Mouse (Mus musculus) urinary bladder, postnatal 36 days (tissue): ENCODE measurements around the gene Tmbim1.
"Not testable (repeated sequence)": the region's sequence is repeated elsewhere in the genome, so short reads cannot be mapped to it uniquely, and the experiment has no call there.

Experiments used
- DNase-seq, 2 experiments: peaks; one replicate each; pipeline ENCODE4 v3.0.0; 2022; ENCODE audit warnings: low spot score in 2 of 2, mixed read lengths in 1 of 2

Gene Tmbim1

GRCm38 (mm10) chr1:74295456-74296171, 9.8 kb downstream of the Tmbim1 start:
- DNase-seq: peak; percentile 92 to 96

DNA sequence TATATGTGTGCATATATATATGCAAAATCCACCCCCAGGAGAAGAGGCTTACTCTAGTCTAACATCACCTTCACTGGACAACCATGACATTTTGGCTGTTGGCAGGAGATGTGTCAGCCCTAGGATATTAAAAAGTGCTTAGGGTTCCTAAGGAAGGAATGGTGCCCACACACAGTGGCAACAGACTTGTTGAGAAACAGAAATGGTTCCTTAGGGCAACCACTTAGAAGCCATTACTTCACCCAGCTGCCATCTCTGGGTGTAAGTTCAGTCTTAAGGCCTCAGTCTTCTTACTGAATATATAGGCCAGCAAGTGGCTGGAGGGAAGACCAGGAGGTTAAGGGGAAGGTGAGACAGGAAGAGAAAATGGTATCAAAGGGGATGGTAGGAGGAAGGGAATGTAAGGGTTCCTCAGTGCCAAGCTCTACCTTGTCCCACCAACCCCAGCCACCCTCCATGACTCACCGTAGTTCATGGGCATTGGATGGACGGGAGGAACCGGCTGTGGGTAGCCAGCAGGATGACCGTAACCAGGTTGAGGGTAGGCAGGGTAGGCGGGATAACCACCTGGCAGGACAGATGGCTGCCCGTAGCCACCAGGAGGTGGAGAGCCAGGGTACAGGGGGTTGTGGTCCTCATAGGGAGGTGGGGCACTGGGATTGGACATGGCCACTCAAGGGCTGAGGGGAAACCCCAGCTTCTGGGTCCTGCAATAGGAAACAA, 10.5 kb downstream of the Tmbim1 start:
- peak in 1 of 2 experiments; percentile 42 for DNase-seq

GRCm38 (mm10) chr1:74294090-74294643, 11.3 kb downstream of the Tmbim1 start:
- DNase-seq: no peak

- DNase-seq: no peak
Observed at GRCm38 (mm10) chr1:74293306-74293960, 12.0 kb downstream of the Tmbim1 start.

DNA sequence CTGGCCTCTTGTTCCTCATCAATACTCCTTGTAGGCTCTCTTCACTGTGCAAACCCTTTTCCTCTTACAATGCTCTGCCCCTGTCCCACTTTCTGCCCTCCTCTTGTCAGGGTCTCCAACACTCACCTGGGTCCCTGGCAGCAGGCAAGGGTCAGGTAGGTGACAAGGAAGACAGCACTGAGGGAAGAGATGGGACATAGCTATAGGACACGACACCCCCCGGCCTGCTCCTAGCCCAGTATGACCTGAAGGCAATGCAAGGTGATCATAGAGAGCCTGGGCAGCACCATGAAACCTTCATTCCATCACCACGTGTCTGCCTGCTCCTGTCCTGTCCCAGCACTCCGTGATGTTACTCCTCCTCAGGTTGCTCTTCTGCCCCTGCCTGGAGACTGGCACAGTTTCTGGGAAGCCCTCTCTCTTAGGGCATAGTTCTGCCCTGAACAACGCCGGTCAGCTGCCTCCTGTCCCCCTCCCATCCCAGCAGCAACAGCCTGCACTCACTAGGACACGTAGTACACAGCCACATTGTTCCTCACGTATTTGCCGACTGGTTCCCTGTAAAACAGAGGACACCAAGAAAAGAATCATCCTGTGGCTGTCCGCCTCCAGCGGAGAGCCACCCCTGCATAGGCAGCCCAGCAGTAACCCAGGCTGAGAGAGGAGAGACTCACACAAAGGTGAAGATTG, 12.9 kb downstream of the Tmbim1 start:
- no peak for DNase-seq

GRCm38 (mm10) chr1:74290141-74290540, 15.3 kb downstream of the Tmbim1 start:
- no peak for DNase-seq

GRCm38 (mm10) chr1:74289740-74290139, 15.7 kb downstream of the Tmbim1 start:
- no peak for DNase-seq

DNA sequence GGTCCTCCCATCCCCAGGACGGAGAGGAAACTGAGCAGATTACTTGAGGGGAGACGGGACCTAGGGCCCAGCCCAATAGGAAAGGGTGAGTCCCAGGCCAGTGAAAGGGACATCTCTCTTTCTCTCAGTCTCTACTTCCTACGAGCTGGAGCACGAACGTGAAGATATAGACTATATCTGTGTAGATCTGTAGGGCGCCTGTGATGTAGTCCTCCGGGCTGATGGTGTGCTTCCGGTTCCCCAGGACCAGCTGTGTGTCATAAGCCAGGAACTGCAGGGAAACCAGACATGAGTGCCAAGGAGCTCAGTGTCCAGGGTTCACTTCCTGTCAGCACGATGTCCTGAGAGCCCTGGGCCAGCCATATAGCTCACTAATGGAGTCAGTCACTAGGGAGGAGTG, 16.2 kb downstream of the Tmbim1 start:
- DNase-seq: no peak

DNA sequence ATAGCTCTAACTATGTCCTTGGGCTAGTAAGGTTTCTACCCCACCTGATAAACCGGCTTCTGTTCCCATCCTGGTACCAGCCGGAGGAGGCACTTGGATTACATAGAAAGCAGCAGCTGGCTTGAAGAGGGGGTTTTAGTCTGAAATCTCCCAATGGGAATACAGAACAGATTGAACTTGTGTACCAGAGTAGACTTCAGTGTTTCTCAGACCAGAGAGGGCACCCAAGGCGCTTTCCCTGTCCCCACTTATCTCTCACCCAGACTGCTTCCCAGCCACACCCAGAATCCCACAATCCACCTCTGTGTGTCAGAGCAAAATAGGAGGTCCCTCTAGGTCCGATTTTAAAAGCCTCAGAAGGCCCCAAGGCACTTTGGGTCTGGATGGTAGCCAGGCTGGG, 17.1 kb downstream of the Tmbim1 start:
- no peak for DNase-seq

DNA sequence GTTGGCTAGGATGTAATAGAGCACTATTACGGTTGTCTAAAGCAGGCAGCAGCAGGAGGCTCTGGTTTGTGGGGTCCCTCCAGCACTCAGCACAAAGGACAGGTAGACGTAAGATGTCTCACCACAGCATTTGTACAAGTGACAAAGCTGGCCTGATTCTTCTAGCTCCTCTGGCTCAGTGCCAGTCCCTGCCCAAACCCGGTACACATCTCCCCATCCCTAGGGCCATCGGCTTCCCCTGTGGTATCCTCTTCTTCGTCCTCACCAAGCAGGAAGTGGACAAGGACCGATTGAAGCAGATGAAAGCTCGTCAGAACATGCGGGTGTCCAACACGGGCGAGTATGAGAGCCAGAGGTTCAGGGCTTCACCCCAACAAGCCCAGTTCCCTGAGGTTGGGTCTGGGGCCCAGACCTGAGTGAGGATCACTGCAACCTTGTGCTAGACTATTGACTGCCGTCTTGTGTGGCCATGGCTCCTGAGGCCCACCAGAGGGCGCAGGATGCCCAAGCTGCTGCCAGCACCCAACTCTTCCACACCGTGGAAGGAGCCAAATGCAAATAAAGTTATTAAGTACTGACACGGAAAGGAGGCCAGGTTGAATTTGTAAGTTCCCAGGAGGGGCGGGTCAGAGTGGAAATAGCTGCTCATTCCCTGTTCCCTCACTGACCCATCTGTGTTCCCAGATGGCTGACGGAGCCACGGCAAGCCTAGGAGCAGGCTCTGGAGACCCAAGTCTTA, 18.4 kb downstream of the Tmbim1 start:
- not testable (repeated sequence) for DNase-seq

- DNase-seq: no peak
Observed at GRCm38 (mm10) chr1:74285212-74286010, 20.0 kb downstream of the Tmbim1 start.

DNA sequence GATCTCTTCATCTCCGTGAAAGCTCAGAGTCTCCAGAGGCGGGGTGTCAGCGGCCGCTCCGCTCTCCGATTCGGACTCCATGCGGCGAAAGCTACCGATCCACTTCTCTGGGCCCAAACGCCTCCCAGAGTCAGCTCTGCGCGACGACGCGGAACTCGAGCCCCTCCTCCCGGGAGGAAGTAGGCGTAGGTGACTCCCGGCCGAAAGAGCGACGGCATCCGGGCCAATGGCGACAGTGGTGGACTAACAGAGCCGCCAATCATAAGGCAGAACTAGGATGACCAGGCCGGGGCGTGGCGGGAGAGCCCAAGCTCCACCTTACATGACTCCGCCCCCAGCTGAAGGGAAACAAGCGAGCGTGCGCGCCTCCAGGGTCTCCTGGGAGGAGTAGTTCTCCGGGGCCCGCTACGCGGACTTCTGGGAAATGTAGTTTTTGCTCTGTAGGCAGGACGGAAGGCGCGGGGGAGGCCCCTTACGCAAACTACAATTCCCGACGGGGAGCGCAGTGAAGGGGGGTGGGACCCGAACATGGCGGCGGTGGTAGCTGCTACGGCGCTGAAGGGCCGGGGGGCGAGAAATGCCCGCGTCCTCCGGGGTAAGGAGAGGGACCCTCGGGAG, 20.8 kb downstream of the Tmbim1 start, which contains the start of the genes Aamp and Pnkd:
TSS of gene Aamp (minus strand) at position 196 of the 618 bp plus-strand sequence.
TSS of gene Pnkd (plus strand) at position 388 of the 618 bp plus-strand sequence.
- DNase-seq: peak; percentile 99 to 100

DNA sequence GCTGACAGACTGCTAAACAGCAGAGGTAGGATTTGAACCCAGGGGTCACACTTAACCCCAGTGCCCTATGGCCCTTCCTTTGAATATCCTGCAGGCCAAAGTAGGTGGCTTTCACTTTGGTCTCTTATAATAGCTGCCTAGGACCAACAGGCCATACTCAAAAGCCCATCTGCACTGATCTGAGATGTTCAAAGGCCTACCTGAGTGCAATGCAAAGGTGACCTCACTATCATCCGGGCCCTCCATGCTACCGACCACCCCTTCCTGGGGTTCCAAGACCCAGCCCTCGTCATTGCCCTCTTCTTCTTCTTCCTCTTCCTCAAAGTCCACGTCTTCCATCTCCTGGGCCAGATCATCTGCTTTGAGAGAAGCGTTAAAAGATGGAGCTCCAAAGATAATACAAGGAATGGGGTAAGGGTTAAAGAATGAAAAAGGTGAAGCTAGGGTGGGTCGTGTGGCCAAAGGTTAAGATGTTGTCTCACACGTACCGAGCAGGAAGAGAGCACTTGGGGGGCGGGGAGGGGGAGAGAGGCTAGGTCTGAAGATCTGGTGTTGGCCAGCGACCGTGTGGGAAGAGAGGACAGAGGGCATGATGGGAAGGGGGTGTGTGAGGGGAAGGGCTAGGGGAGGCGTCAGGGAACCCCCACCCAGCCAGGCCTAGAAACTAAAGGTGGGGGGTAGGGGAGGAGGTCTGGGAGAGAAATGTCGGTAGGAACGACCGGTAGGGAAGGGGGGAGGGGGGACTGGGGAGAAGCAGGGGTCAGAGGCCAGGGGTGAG, 21.5 kb downstream of the Tmbim1 start:
- DNase-seq: peak in 1 of 2 experiments; percentile 61

- no peak for DNase-seq
Observed at GRCm38 (mm10) chr1:74282896-74283625, 22.4 kb downstream of the Tmbim1 start.

- DNase-seq: no peak
Observed at GRCm38 (mm10) chr1:74281886-74282285, 23.5 kb downstream of the Tmbim1 start.

GRCm38 (mm10) chr1:74281372-74281771, 24.1 kb downstream of the Tmbim1 start:
- no peak for DNase-seq

DNA sequence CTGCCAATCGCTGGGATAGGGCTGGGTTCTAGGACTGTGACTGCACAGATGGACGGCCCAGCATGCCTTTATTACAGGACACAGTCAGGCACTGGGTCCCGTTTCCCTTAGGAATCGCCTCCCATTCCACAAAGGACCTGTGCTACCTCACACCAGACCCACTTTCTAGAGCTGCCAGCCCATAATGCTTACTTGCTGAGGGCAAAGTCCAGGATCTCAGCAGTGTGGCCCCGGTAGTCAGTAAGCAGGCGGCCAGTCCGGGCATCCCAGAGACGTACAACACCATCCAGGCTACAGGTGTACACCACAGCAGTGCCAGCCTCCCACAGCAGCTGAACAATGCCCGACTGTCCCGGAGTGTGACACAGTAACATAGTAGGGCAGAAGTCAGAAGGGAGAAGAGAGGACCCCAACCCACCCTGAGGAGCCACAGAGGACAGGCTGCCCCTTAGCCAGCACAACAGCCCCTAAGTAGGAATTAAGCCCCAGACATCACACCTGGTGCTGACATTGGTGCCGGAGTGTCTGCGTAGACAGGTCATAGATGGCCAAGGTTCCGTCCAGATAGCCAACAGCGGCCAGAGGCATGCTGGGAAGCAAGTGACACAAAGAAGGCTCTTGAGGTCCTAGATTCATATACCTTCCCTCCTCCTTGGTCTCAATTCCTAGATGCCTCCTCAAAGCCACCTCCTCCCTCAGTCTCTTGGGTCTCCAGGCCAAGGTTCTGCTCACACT, 24.7 kb downstream of the Tmbim1 start:
- no peak for DNase-seq
